Mouse (Mus musculus) layer of hippocampus, adult 18-20 months (tissue): Measurements from ENCODE around the gene Cc2d2a. TPM values are rescaled to one million over a fixed set of nuclear protein-coding genes. Genes with fewer than 3 reads are reported as not detected.

Experiments
- total RNA-seq, 2 experiments: library from RNA; stranded (reverse); gene quantifications; 2 replicates each; pipeline ENCODE4 v1.2.3; 2021

The Cc2d2a gene
- total RNA-seq, 2 experiments from 2014 or later: 18.7 to 19.0 TPM

Other genes with a start within 250 kb of the Cc2d2a start
- 1 to 10 TPM in 1 of 2 experiments, under 1 TPM in 1; 0.36 to 1.6 TPM for gene C1qtnf7, start 146.8 kb upstream of the Cc2d2a start, total RNA-seq
- gene Bst1, start 156.5 kb downstream of the Cc2d2a start, total RNA-seq: under 1 TPM in 1 of 2 experiments, not detected in 1; 0.25 TPM
- 10 to 100 TPM; 89.3 to 91.2 TPM for gene Fbxl5, start 159.3 kb downstream of the Cc2d2a start, total RNA-seq
- gene Cd38, start 206.2 kb downstream of the Cc2d2a start, total RNA-seq: 1 to 10 TPM; 4.9 to 5.0 TPM